Mouse (Mus musculus): ENCODE measurements around the gene Tet1.
"Not testable (repeated sequence)": the region's sequence is repeated elsewhere in the genome, so short reads cannot be mapped to it uniquely, and the experiment has no call there.

Gene Tet1

GRCm38 (mm10) chr10:62908896-62909295 is at the start of gene Tet1:
Tet1 (minus strand) TSS chr10:62908996.
- not testable (repeated sequence) for DNase-seq (ENCODE audit: low spot score in 2 of 2)

GRCm38 (mm10) chr10:62948551-62948950 is 39.8 kb upstream of the Tet1 start:
- no peak for DNase-seq (ENCODE audit: low spot score in 2 of 2)

GRCm38 (mm10) chr10:62946738-62947471 is 38.1 kb upstream of the Tet1 start, which contains the start of gene Dna2:
Dna2 (plus strand) TSS chr10:62947026.
- DNase-seq (ENCODE audit: low spot score in 2 of 2): peak; percentile 67 to 68

GRCm38 (mm10) chr10:62944975-62945580 is 36.3 kb upstream of the Tet1 start:
- DNase-seq (ENCODE audit: low spot score in 2 of 2): no peak

GRCm38 (mm10) chr10:62932381-62932780 is 23.6 kb upstream of the Tet1 start:
- DNase-seq (ENCODE audit: low spot score in 2 of 2): no peak

- DNase-seq (ENCODE audit: low spot score in 2 of 2): no peak
These were observed 15.4 kb upstream of the Tet1 start for GRCm38 (mm10) chr10:62924096-62924635.

- DNase-seq (ENCODE audit: low spot score in 2 of 2): no peak
These were observed 12.0 kb upstream of the Tet1 start for GRCm38 (mm10) chr10:62920766-62921156.

- DNase-seq (ENCODE audit: low spot score in 2 of 2): peak; percentile 90
These were observed 11.3 kb upstream of the Tet1 start, which contains the start of gene Slc25a16 for GRCm38 (mm10) chr10:62919925-62920765. Slc25a16 (plus strand) TSS chr10:62920633.

GRCm38 (mm10) chr10:62918985-62919384 is 10.2 kb upstream of the Tet1 start:
- no peak for DNase-seq (ENCODE audit: low spot score in 2 of 2)

- no peak for DNase-seq (ENCODE audit: low spot score in 2 of 2)
These were observed 2.3 kb upstream of the Tet1 start for GRCm38 (mm10) chr10:62911120-62911519.

GRCm38 (mm10) chr10:62906336-62906735 is 2.5 kb downstream of the Tet1 start:
- DNase-seq (ENCODE audit: low spot score in 2 of 2): no peak

GRCm38 (mm10) chr10:62902829-62903228 is 6.0 kb downstream of the Tet1 start:
- no peak for DNase-seq (ENCODE audit: low spot score in 2 of 2)

GRCm38 (mm10) chr10:62901826-62902225 is 7.0 kb downstream of the Tet1 start:
- no peak for DNase-seq (ENCODE audit: low spot score in 2 of 2)

- DNase-seq (ENCODE audit: low spot score in 2 of 2): no peak
These were observed 8.7 kb downstream of the Tet1 start for GRCm38 (mm10) chr10:62900144-62900543.

- no peak for DNase-seq (ENCODE audit: low spot score in 2 of 2)
These were observed 10.7 kb downstream of the Tet1 start for GRCm38 (mm10) chr10:62898061-62898460.

GRCm38 (mm10) chr10:62897437-62897836 is 11.4 kb downstream of the Tet1 start:
- DNase-seq (ENCODE audit: low spot score in 2 of 2): no peak

- DNase-seq (ENCODE audit: low spot score in 2 of 2): no peak
These were observed 12.0 kb downstream of the Tet1 start for GRCm38 (mm10) chr10:62896774-62897173.

- DNase-seq (ENCODE audit: low spot score in 2 of 2): no peak
These were observed 12.8 kb downstream of the Tet1 start for GRCm38 (mm10) chr10:62896035-62896434.

- no peak for DNase-seq (ENCODE audit: low spot score in 2 of 2)
These were observed 13.4 kb downstream of the Tet1 start for GRCm38 (mm10) chr10:62895386-62895785.

- DNase-seq (ENCODE audit: low spot score in 2 of 2): no peak
These were observed 14.3 kb downstream of the Tet1 start for GRCm38 (mm10) chr10:62894447-62894846.

GRCm38 (mm10) chr10:62893356-62893884 is 15.4 kb downstream of the Tet1 start:
- DNase-seq (ENCODE audit: low spot score in 2 of 2): no peak

Measured in heart, adult 9 months (tissue).